Mouse (Mus musculus) limb, embryonic 10.5 days (tissue): Measurements from ENCODE around the gene Aldh1l1. TPM values are rescaled to one million over a fixed set of nuclear protein-coding genes. Genes with fewer than 3 reads are reported as not detected.

Experiments used
- DNase-seq: peaks from one replicate; pipeline ENCODE4 v3.0.0-alpha.2; 2017; ENCODE audit warnings: low spot score
- H3K27ac ChIP-seq: fragments of 300-500 bp; sonication (generic); 2 replicates; pipeline ENCODE4 v1.5.1; 2016; ENCODE audit warnings: mild to moderate bottlenecking
- H3K27me3 ChIP-seq: fragments of 300-500 bp; sonication (generic); 2 replicates; pipeline ENCODE4 v1.6.1; 2016; ENCODE audit warnings: low read depth, mild to moderate bottlenecking; ENCODE audit not compliant: poor library complexity, severe bottlenecking
- H3K36me3 ChIP-seq: fragments of 300-500 bp; sonication (generic); 2 replicates; pipeline ENCODE4 v1.6.1; 2016; ENCODE audit warnings: mild to moderate bottlenecking, moderate library complexity
- H3K4me1 ChIP-seq: fragments of 300-500 bp; sonication (generic); 2 replicates; pipeline ENCODE4 v1.6.1; 2016
- H3K4me3 ChIP-seq: fragments of 300-500 bp; sonication (generic); 2 replicates; pipeline ENCODE4 v1.5.1; 2016; ENCODE audit warnings: mild to moderate bottlenecking, moderate library complexity
- H3K9me3 ChIP-seq: fragments of 300-500 bp; sonication (generic); replicated peaks from 2 replicates; pipeline ENCODE4 v1.6.1; 2016; ENCODE audit warnings: mild to moderate bottlenecking
- WGBS: fragments of 180-500 bp; shearing (Covaris S2); methylation state at CpG from one replicate; pipeline ENCODE4 v1.1.7; 2016; 5-methylcytosine and 5-hydroxymethylcytosine counted together
- polyA plus RNA-seq: library from polyadenylated mRNA; unstranded; fragments of >200 nt; fragmentation: Nextera tagmentation; extraction: Ambion mirVana; gene quantifications from 2 replicates; pipeline ENCODE4 v1.2.1, GENCODE M21; 2016

The Aldh1l1 gene
- polyA plus RNA-seq, 1 experiment from 2014 or later = 1.6 TPM

DNA sequence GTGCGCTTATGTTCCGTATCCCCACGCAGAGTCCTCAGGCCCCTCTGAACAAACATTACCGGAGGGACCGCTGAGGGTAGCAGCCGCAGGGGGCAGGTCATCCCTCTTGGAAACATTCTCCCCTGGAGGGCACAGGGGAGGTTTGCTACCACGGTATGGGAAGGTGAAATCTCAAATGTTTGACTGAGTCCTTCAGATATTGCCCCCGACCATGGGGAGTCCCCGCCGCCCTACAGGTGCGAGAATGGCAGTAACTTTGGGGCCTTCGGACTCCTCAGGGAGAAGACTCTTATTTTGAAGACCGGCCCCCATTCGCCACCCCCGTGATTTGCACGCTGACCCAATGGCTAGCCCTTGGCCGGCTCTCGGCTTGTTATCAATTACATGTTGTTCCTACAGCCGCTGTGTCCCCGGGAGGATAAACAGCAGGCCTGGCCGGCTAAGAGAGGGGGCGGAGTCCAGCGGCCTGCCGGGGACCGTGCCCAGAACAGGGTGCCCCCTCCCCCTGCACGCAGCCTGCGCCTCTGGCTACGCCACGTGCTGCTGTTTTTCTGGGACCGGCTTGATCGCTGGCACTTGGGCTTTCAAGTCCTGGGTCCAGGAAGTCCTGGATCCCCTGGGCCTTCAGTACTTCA, 22.9 kb upstream of the Aldh1l1 start:
- WGBS = under 1% methylated on average over 31 of the region's 31 CpGs
- Histone ChIP-seq H3K9me3 (no peaks in the 10 kb centered on the region), H3K4me1 (peaks cover 30% of the 10 kb centered on the region), H3K27me3 (peaks cover 34% of the 10 kb centered on the region), H3K4me3 (peak overlapping the region; percentile 69), H3K27ac (peak overlapping the region; percentile 84), H3K36me3 (peaks cover 15% of the 10 kb centered on the region; the same call in 1 of the 2 replicates)
- peak; percentile 83 for DNase-seq

DNA sequence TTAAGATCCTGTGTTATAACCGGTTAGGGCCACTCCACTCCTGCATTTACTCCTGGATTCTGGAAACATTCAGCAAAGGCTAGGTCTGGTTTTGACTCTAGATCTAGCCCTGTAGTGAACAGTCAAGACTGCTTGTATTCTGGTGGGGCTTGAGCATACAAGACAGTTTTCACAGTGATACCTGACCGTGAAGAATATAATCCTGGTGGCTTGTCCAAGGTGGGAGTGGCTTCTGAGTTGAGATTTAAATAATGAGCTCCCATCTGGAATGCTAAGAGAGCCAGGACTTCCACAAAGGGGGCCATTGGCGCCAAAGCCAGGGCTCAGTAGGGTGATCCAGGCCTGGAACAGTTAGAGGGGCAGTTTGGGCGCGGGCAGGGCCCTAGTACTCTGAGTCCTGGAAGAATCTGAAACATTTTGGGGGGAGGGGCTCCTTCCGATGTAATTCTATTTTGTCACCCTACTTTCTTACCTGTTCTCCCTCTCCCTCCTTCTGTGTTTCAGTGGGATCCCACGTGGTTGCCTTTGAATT, 22.3 kb upstream of the Aldh1l1 start:
- peak overlapping the region; percentile 84 for H3K27ac ChIP-seq
- peaks cover 34% of the 10 kb centered on the region for H3K27me3 ChIP-seq
- WGBS = 28% methylated on average over 7 of the region's 7 CpGs

DNA sequence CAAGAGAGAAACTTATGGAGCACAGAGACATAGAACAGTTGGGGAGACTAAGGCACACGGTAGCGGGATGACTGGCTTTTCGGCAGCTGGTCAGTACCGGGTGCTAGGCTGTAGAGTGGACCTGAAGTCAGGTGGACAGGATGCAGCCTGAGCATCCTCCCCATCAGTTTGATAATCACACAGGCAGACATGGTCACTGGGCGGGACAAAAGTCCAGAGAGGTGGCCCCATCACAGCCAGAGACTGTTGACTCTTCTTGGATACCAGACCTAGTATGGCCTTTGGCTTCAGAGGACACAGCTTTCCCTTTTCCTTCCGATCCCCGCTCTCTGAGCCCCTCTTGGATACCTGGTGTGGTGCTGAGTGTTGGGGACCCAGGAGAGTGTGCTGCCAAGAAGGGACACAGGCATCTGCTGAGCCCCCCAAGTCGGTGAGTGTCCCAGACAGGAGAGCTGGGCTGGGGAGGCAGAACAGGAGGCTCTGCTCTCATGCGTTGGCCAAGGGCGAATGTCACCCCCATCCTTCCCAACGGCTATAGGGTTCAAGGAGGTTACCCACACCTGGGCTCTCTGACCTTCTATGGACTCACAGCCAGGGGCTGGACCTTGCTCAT, 21.1 kb upstream of the Aldh1l1 start:
- 94% methylated on average over 11 of the region's 11 CpGs for WGBS

More for the DNA sequence above, 22.3 kb upstream of the Aldh1l1 start:
- peaks cover 30% of the 10 kb centered on the region for H3K4me1 ChIP-seq
- H3K9me3 ChIP-seq = no peaks in the 10 kb centered on the region
- peak overlapping the region; percentile 69 for H3K4me3 ChIP-seq
- no peak for DNase-seq
- peaks cover 15% of the 10 kb centered on the region; the same call in 1 of the 2 replicates for H3K36me3 ChIP-seq

GRCm38 (mm10) chr6:90466079-90466478, 20.1 kb upstream of the Aldh1l1 start:
- DNase-seq = no peak
- H3K27ac ChIP-seq = no peak overlapping the region; the same call in 1 of the 2 replicates
- 91% methylated on average over 10 of the region's 10 CpGs for WGBS
- no peak overlapping the region for H3K4me3 ChIP-seq
- no peaks in the 10 kb centered on the region for H3K9me3 ChIP-seq
- peaks cover 34% of the 10 kb centered on the region for H3K4me1 ChIP-seq
- H3K27me3 ChIP-seq = peaks cover 15% of the 10 kb centered on the region
- peaks cover 15% of the 10 kb centered on the region; the same call in 1 of the 2 replicates for H3K36me3 ChIP-seq

More for the DNA sequence above, 21.1 kb upstream of the Aldh1l1 start:
- Histone ChIP-seq H3K36me3 (peaks cover 15% of the 10 kb centered on the region; the same call in 1 of the 2 replicates), H3K27me3 (peaks cover 25% of the 10 kb centered on the region), H3K9me3 (no peaks in the 10 kb centered on the region), H3K27ac (no peak overlapping the region), H3K4me3 (no peak overlapping the region), H3K4me1 (peaks cover 30% of the 10 kb centered on the region)
- no peak for DNase-seq

DNA sequence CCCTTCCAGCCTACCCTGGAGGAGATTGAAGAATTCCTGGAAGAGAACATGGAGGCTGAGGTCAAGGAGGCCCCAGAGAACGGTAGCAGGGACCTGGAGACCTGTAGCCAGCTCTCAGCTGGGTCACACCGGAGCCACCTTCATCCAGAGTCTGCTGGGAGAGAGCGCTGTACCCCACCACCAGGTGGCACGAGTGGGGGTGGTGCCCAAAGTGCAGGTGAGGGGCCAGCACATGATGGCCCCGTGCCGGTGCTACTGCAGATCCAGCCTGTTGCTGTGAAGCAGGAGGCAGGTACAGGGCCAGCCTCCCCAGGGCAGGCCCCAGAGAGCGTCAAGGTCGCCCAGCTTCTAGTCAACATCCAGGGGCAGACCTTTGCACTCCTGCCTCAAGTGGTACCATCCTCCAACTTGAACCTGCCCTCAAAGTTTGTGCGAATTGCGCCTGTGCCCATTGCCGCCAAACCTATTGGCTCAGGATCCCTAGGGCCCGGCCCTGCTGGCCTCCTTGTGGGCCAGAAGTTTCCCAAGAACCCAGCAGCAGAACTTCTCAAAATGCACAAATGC, 19.3 kb upstream of the Aldh1l1 start:
- Histone ChIP-seq H3K27me3 (peaks cover 7% of the 10 kb centered on the region), H3K27ac (no peak overlapping the region), H3K4me1 (peaks cover 39% of the 10 kb centered on the region), H3K4me3 (no peak overlapping the region), H3K9me3 (no peaks in the 10 kb centered on the region), H3K36me3 (peaks cover 15% of the 10 kb centered on the region; the same call in 1 of the 2 replicates)
- WGBS = 96% methylated on average over 12 of the region's 12 CpGs
- DNase-seq = no peak

- Histone ChIP-seq H3K9me3 (no peaks in the 10 kb centered on the region), H3K27ac (no peak overlapping the region), H3K4me1 (peaks cover 35% of the 10 kb centered on the region), H3K4me3 (no peak overlapping the region), H3K36me3 (peaks cover 15% of the 10 kb centered on the region; the same call in 1 of the 2 replicates), H3K27me3 (no peaks in the 10 kb centered on the region)
- 85% methylated on average over 1 of the region's 1 CpGs for WGBS
- no peak for DNase-seq
These were observed 18.0 kb upstream of the Aldh1l1 start for GRCm38 (mm10) chr6:90468216-90468615.

DNA sequence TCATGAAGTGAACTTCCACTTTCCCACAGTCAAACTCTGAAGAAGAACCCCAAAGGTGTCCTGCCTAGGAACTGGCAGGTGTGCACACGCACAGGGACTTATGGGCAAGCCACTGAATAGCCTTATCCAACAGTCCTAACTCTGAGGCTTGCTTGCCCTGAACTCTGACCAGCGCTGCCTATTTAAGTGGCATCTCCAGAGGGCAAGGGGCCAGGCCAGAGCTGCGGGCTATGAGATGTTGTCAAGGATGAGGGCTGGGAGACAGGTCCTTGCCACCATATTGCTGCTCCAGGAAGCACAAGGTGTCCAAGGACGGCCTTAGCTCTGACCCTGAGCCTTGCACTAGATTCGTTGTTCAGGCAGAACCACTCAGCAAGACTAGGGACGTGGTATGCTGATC, 17.2 kb upstream of the Aldh1l1 start:
- 92% methylated on average over 6 of the region's 6 CpGs for WGBS
- no peak overlapping the region for H3K4me3 ChIP-seq
- no peaks in the 10 kb centered on the region for H3K9me3 ChIP-seq
- H3K27me3 ChIP-seq = no peaks in the 10 kb centered on the region
- peaks cover 27% of the 10 kb centered on the region for H3K4me1 ChIP-seq
- H3K36me3 ChIP-seq = peaks cover 15% of the 10 kb centered on the region; the same call in 1 of the 2 replicates
- H3K27ac ChIP-seq = no peak overlapping the region
- DNase-seq = no peak

DNA sequence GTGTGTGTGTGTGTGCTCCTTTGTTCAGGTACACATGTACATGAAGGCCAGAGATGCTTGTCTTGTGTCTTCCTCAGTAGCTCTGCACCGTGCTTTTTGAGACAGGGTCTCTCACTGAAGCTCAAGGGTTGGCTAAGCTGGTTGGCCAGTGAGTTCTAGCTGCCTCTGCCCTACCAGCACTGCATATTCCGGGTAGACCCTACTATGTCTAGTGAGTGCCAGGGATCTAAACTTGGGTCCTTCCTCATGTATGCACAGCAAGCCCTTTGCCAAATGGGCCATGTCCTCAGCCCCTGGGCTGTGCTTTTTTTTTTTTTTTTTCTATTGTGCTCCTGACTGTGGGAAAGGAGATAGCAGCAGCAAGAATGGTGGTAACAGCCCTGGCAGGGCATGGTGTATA, 16.0 kb upstream of the Aldh1l1 start:
- peaks cover 21% of the 10 kb centered on the region for H3K4me1 ChIP-seq
- no peak overlapping the region for H3K27ac ChIP-seq
- H3K36me3 ChIP-seq = peaks cover 15% of the 10 kb centered on the region; the same call in 1 of the 2 replicates
- H3K4me3 ChIP-seq = no peak overlapping the region
- H3K27me3 ChIP-seq = no peaks in the 10 kb centered on the region
- no peak for DNase-seq
- no peaks in the 10 kb centered on the region for H3K9me3 ChIP-seq
- 96% methylated on average over 2 of the region's 2 CpGs for WGBS

DNA sequence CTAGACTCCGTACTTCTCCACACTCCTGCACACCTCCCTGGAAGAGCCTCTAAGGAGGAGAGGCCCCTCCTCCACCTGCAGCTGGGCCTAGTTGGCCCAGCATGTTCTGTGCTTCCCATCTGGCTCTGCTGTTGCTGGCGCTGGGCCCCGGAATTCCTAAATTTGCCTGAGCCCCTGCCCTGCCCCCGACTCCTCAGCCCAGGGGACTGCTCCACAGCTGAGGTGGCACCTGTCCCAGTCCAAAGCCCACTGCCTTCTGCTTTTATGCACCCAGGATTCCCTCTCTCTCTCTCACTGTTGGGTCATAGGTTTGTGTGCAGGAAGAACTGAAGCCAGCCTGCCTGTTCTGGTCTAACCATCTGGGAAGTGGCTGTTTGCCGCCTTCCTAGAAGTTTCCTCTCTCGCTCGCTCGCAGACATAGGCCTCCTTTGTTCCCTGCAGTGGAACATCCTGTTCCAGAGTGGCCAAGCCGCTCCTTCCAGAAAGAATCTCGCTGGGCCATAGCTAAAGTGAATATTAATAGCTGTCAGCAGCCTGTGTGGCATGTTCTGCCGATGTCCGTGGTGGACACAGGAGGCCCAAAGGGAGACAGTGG, 15.2 kb upstream of the Aldh1l1 start:
- WGBS = 74% methylated on average over 12 of the region's 12 CpGs
- H3K4me3 ChIP-seq = no peak overlapping the region
- H3K27me3 ChIP-seq = no peaks in the 10 kb centered on the region
- H3K9me3 ChIP-seq = no peaks in the 10 kb centered on the region
- H3K4me1 ChIP-seq = peaks cover 21% of the 10 kb centered on the region
- no peak for DNase-seq
- peak overlapping the region; percentile 64 for H3K27ac ChIP-seq
- H3K36me3 ChIP-seq = peaks cover 15% of the 10 kb centered on the region; the same call in 1 of the 2 replicates

GRCm38 (mm10) chr6:90472079-90472478, 14.1 kb upstream of the Aldh1l1 start:
- H3K4me3 ChIP-seq = no peak overlapping the region
- peaks cover 24% of the 10 kb centered on the region for H3K4me1 ChIP-seq
- H3K27ac ChIP-seq = no peak overlapping the region
- H3K9me3 ChIP-seq = no peaks in the 10 kb centered on the region
- 65% methylated on average over 4 of the region's 4 CpGs for WGBS
- H3K36me3 ChIP-seq = 0 out of 2 replicates have a peak, but pooled peaks cover 8% of the 10 kb centered on the region
- H3K27me3 ChIP-seq = no peaks in the 10 kb centered on the region
- no peak for DNase-seq

DNA sequence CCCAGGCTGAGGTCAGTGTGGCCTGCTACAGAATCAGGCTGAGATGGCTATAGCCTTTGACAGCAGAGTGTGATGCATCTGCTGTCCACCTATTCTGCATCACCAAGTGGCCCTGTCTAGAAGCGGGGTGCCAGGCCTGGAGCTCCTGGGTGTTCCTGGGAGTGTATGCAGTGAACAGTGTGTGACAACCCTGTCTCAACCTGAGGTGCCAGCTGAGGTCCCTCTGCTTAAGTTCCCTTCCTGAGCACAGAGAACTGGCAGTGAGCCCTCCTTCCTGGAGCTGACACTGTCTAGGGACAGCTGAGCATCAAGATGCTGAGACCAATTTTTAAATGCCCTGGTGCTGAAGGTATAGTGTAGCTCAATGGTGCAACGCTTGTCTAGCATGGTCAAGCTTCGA, 13.5 kb upstream of the Aldh1l1 start:
- Histone ChIP-seq H3K4me3 (no peak overlapping the region), H3K27me3 (no peaks in the 10 kb centered on the region), H3K9me3 (no peaks in the 10 kb centered on the region), H3K36me3 (0 out of 2 replicates have a peak, but pooled peaks cover 3% of the 10 kb centered on the region), H3K27ac (no peak overlapping the region; the same call in 1 of the 2 replicates), H3K4me1 (peaks cover 27% of the 10 kb centered on the region)
- no peak for DNase-seq
- WGBS = 92% methylated on average over 3 of the region's 3 CpGs

GRCm38 (mm10) chr6:90473630-90474360, 12.4 kb upstream of the Aldh1l1 start:
- Histone ChIP-seq H3K36me3 (no peaks in the 10 kb centered on the region), H3K27ac (no peak overlapping the region), H3K27me3 (no peaks in the 10 kb centered on the region), H3K9me3 (no peaks in the 10 kb centered on the region), H3K4me1 (peaks cover 27% of the 10 kb centered on the region), H3K4me3 (no peak overlapping the region)
- WGBS = 93% methylated on average over 24 of the region's 24 CpGs
- no peak for DNase-seq
